7 mouse cellular contexts compared by ENCODE assay signal in the genomic region with DNA sequence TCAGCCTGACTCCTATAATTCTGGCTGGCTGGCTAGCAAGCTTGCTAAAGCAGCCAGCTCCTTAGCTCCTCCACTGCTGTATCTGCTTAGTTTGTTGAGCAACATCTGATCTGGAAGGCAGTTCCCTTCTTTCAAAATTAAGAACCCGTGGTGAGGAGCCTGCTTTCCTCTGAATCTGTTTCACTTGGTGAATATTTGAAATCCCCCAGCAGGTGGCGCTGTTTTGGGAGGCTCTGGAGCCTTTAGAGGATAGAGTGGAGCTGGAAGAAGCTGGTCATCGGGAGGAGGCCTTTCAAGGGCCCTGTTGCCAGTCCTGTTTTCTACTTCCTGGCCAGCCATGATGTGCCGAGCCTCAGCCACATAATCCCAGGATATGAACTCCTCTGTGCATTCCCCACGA.
DNase-seq lines count a peak whose midpoint lies in the region; ATAC-seq and TF ChIP-seq lines count a peak whose summit lies in the region.

No protein-coding gene starts in this region.

- peaks cover 0 to 12% of the 10 kb centered on the region in 2 experiments; a peak in 2 of 4 replicates for H3K36me3 ChIP-seq in MEL (ENCODE audit: control insufficient read depth in 1 of 2, insufficient read depth in 2 of 2, low read length in 2 of 2)
- no peaks in the 10 kb centered on the region for H3K36me3 ChIP-seq in heart, embryonic 14.5 days (ENCODE audit: control insufficient read depth, insufficient read depth, low read length)

- peak; percentile 26 for TF ChIP-seq RAD21 in MEL (IDR thresholded peaks at IDR 0.05; ENCODE audit: low read depth, low read length)

- H3K4me2 ChIP-seq in heart, embryonic 14.5 days (ENCODE audit: low read length) = no peak overlapping the region

- TF ChIP-seq POLR2A in MEL (IDR thresholded peaks at IDR 0.05; ENCODE audit: control insufficient read depth in 1 of 2, insufficient read depth in 1 of 2, low read depth in 1 of 2, low read length in 2 of 2, poor library complexity in 1 of 2) = no peak
- no peak for TF ChIP-seq POLR2A in bone marrow macrophage, adult 2 months (IDR thresholded peaks at IDR 0.05; ENCODE audit: borderline replicate concordance, low read depth, low read length)

- ATAC-seq in heart, embryonic 14.5 days (ENCODE audit: insufficient number of reproducible peaks, insufficient read depth, low FRiP score, low read depth) = peak; percentile 55; the same call in 1 of the 2 replicates

- peak; percentile 80 for DNase-seq in MEL (ENCODE audit: low read depth, low spot score)
- peak; percentile 76 for DNase-seq in fat pad, adult 2 months (ENCODE audit: extremely low read depth, low read depth, low spot score)
- DNase-seq in layer of hippocampus, adult 9-11 months = peak; percentile 80
- peak; percentile 79 for DNase-seq in lung, postnatal 36 days
- DNase-seq in skeletal muscle tissue, adult 2 months (ENCODE audit: low read depth, low spot score) = peak; percentile 78

- H3K4me3 ChIP-seq in MEL (ENCODE audit: control insufficient read depth in 1 of 2, insufficient read depth in 1 of 2, low read depth in 2 of 2, low read length in 2 of 2) = no peak overlapping the region
- H3K4me3 ChIP-seq in bone marrow macrophage, adult 2 months (ENCODE audit: insufficient read depth, low read length) = no peak overlapping the region
- no peak overlapping the region for H3K4me3 ChIP-seq in heart, embryonic 14.5 days (ENCODE audit: control insufficient read depth in 1 of 2, insufficient read depth in 1 of 2, low read depth in 1 of 2, low read length in 2 of 2)

- H3K4me1 ChIP-seq in MEL (ENCODE audit: control insufficient read depth in 1 of 2, insufficient read depth in 2 of 2, low read length in 2 of 2) = peaks cover 5 to 22% of the 10 kb centered on the region in 2 experiments
- H3K4me1 ChIP-seq in bone marrow macrophage, adult 2 months (ENCODE audit: control insufficient read depth, insufficient read depth, low read length) = peaks cover 31% of the 10 kb centered on the region
- H3K4me1 ChIP-seq in heart, embryonic 14.5 days (ENCODE audit: control insufficient read depth in 2 of 2, insufficient read depth in 2 of 2, low read length in 2 of 2) = peaks cover 15 to 16% of the 10 kb centered on the region in 2 experiments

- H3K27me3 ChIP-seq in MEL (ENCODE audit: control insufficient read depth in 1 of 2, insufficient read depth in 2 of 2, low read length in 2 of 2) = no peaks in the 10 kb centered on the region; a peak in 1 of 4 replicates
- H3K27me3 ChIP-seq in heart, embryonic 14.5 days (ENCODE audit: control insufficient read depth, insufficient read depth, low read length) = no peaks in the 10 kb centered on the region

- TF ChIP-seq CTCF in MEL (IDR thresholded peaks at IDR 0.05 in 2 of 3, conservative IDR thresholded peaks at IDR 0.05 in 1 of 3; ENCODE audit: control insufficient read depth in 1 of 3, insufficient read depth in 1 of 3, low read depth in 2 of 3, low read length in 3 of 3, poor library complexity in 1 of 3, severe bottlenecking in 1 of 3) = peak; percentile 42 to 68 (median 65); a peak in 5 of 6 replicates
- TF ChIP-seq CTCF in bone marrow macrophage, adult 2 months (IDR thresholded peaks at IDR 0.05; ENCODE audit: low read depth, low read length) = peak; percentile 61

- no peaks in the 10 kb centered on the region for H3K9me3 ChIP-seq in MEL (replicated peaks; ENCODE audit: insufficient read depth, low read length)
- H3K9me3 ChIP-seq in heart, embryonic 14.5 days (ENCODE audit: control insufficient read depth, low read length) = peaks cover 9% of the 10 kb centered on the region

- no peaks in the 10 kb centered on the region for H3K79me2 ChIP-seq in MEL (ENCODE audit: control insufficient read depth, insufficient read depth, low read length, poor library complexity)

- H3K9ac ChIP-seq in MEL (ENCODE audit: control insufficient read depth, low read depth, low read length, poor library complexity, severe bottlenecking) = no peak overlapping the region
- H3K9ac ChIP-seq in heart, embryonic 14.5 days (ENCODE audit: low read length) = no peak overlapping the region

- 40% methylated on average over 5 of the region's 5 CpGs for WGBS in heart, embryonic 14.5 days

- no peak for TF ChIP-seq EP300 in MEL (IDR thresholded peaks at IDR 0.05; ENCODE audit: low read depth in 1 of 2, low read length in 2 of 2)

- H3K27ac ChIP-seq in MEL (ENCODE audit: control insufficient read depth, low read depth, low read length) = no peak overlapping the region
- peak overlapping the region; percentile 60 for H3K27ac ChIP-seq in bone marrow macrophage, adult 2 months (ENCODE audit: insufficient read depth, low read depth, low read length)
- H3K27ac ChIP-seq in heart, embryonic 14.5 days (replicated peaks in 1 of 2; ENCODE audit: control insufficient read depth in 1 of 2, insufficient read depth in 1 of 2, low read depth in 2 of 2, low read length in 2 of 2) = peak overlapping the region; percentile 31 to 82; a peak in 3 of 4 replicates

TF ChIP-seq in MEL, 35 proteins besides CTCF, POLR2A, EP300 and RAD21:
- TF ChIP-seq BHLHE40 (IDR thresholded peaks at IDR 0.05; ENCODE audit: borderline replicate concordance, low read depth, low read length) (no peak), SMC3 (IDR thresholded peaks at IDR 0.05; ENCODE audit: low read depth, low read length) (peak; percentile 57), TBP (IDR thresholded peaks at IDR 0.05; ENCODE audit: low read depth, low read length) (no peak), GATA1 (IDR thresholded peaks at IDR 0.05; ENCODE audit: low read depth, low read length) (no peak)
